Mouse (Mus musculus) CH12.LX (cell line): Measurements from ENCODE around the gene Slc37a3. TPM values are rescaled to one million over a fixed set of nuclear protein-coding genes. Genes with fewer than 3 reads are reported as not detected.

ENCODE experiments used
- DNase-seq: peaks from one replicate; pipeline ENCODE4 v3.0.0-alpha.2; 2013; ENCODE audit errors: extremely low read depth
- H3K27ac ChIP-seq: 2 replicates; pipeline ENCODE4 v1.5.1; 2012; ENCODE audit warnings: low read depth, mild to moderate bottlenecking, control low read depth, moderate library complexity; ENCODE audit not compliant: insufficient read depth
- H3K27me3 ChIP-seq: replicated peaks from 2 replicates; pipeline ENCODE3; 2012; ENCODE audit warnings: inconsistent platforms
- H3K36me3 ChIP-seq, 2 experiments: replicated peaks in 1 of 2; 2 replicates each; pipeline versions ENCODE3 to v1.6.1; 2012; ENCODE audit warnings: inconsistent platforms in 1 of 2, low read length in 1 of 2, mild to moderate bottlenecking in 1 of 2, mixed read lengths in 1 of 2, moderate library complexity in 1 of 2; ENCODE audit not compliant: control insufficient read depth in 1 of 2, insufficient read depth in 1 of 2
- H3K4me1 ChIP-seq, 2 experiments: 2 replicates each; pipeline ENCODE4 v1.6.1; 2012; ENCODE audit warnings: inconsistent platforms in 1 of 2, moderate library complexity in 1 of 2; ENCODE audit not compliant: insufficient read depth in 2 of 2, control insufficient read depth in 1 of 2
- H3K4me2 ChIP-seq: 2 replicates; pipeline ENCODE4 v1.6.1; 2012; ENCODE audit warnings: low read depth, mild to moderate bottlenecking, control low read depth; ENCODE audit not compliant: poor library complexity, insufficient read depth, severe bottlenecking
- H3K4me3 ChIP-seq, 3 experiments: fragments of 150-350 bp in 1 of 3; sonication (generic) in 1 of 3; replicated peaks in 1 of 3; 2 replicates each; pipeline versions ENCODE3 to v1.5.1; 2011 to 2012; ENCODE audit warnings: low read depth in 2 of 3, low read length in 2 of 3, mild to moderate bottlenecking in 2 of 3, moderate library complexity in 2 of 3, control low read depth in 1 of 3, improper control_type of control experiment in 1 of 3, inconsistent platforms in 1 of 3, mixed read lengths in 1 of 3; ENCODE audit not compliant: poor library complexity in 1 of 3
- H3K79me2 ChIP-seq: replicated peaks from 2 replicates; pipeline ENCODE4 v1.6.1; 2012; ENCODE audit warnings: mild to moderate bottlenecking, moderate library complexity; ENCODE audit not compliant: control insufficient read depth, poor library complexity, insufficient read depth, severe bottlenecking; ENCODE audit errors: extremely low read depth
- H3K9ac ChIP-seq: 2 replicates; pipeline ENCODE4 v1.6.1; 2012; ENCODE audit warnings: low read depth, mild to moderate bottlenecking, control low read depth, moderate library complexity; ENCODE audit not compliant: insufficient read depth
- H3K9me3 ChIP-seq: replicated peaks from 2 replicates; pipeline ENCODE3; 2012; ENCODE audit warnings: low read length, inconsistent platforms, mixed read lengths
- CTCF ChIP-seq, 2 experiments: IDR thresholded peaks in 1 of 2; conservative IDR thresholded peaks in 1 of 2; 2 replicates each; pipeline ENCODE4 v1.5.1; 2011 to 2012; ENCODE audit warnings: low read depth in 2 of 2, low read length in 2 of 2, improper control_type of control experiment in 1 of 2, inconsistent platforms in 1 of 2, mild to moderate bottlenecking in 1 of 2, moderate library complexity in 1 of 2
- ETS1 ChIP-seq: conservative IDR thresholded peaks from 2 replicates; pipeline ENCODE4 v1.6.1; 2012; ENCODE audit warnings: low read depth, mild to moderate bottlenecking, inconsistent platforms, low read length, improper control_type of control experiment, moderate library complexity
- IRF4 ChIP-seq: IDR thresholded peaks from 2 replicates; pipeline ENCODE4 v1.6.1; 2014; ENCODE audit warnings: low read depth, mild to moderate bottlenecking, inconsistent platforms, low read length, improper control_type of control experiment
- JUN ChIP-seq: IDR thresholded peaks from 2 replicates; pipeline ENCODE4 v1.6.1; 2011; ENCODE audit warnings: low read depth, mild to moderate bottlenecking, low read length, improper control_type of control experiment, moderate library complexity; ENCODE audit not compliant: insufficient read depth
- MAX ChIP-seq: IDR thresholded peaks from 2 replicates; pipeline ENCODE4 v1.6.1; 2011; ENCODE audit warnings: low read length, improper control_type of control experiment
- MEF2A ChIP-seq: IDR thresholded peaks from 2 replicates; pipeline ENCODE4 v1.6.1; 2014; ENCODE audit warnings: low read depth, mild to moderate bottlenecking, inconsistent platforms, low read length, improper control_type of control experiment, borderline replicate concordance
- MXI1 ChIP-seq: IDR thresholded peaks from 2 replicates; pipeline ENCODE4 v1.6.1; 2011; ENCODE audit warnings: mild to moderate bottlenecking, low read depth, low read length, improper control_type of control experiment
- NRF1 ChIP-seq: IDR thresholded peaks from 2 replicates; pipeline ENCODE4 v1.6.1; 2014; ENCODE audit warnings: low read depth, mild to moderate bottlenecking, inconsistent platforms, low read length, improper control_type of control experiment, moderate library complexity
- PAX5 ChIP-seq: IDR thresholded peaks from 2 replicates; pipeline ENCODE4 v1.6.1; 2012; ENCODE audit warnings: low read length, inconsistent platforms, mixed read lengths
- POLR2A ChIP-seq: IDR thresholded peaks from 2 replicates; pipeline ENCODE4 v1.6.1; 2011; ENCODE audit warnings: low read depth, mild to moderate bottlenecking, improper control_type of control experiment, low read length
- POLR2AphosphoS2 ChIP-seq: IDR thresholded peaks from 2 replicates; pipeline ENCODE4 v1.6.1; 2011; ENCODE audit warnings: low read depth, low read length, improper control_type of control experiment
- RCOR1 ChIP-seq: conservative IDR thresholded peaks from 2 replicates; pipeline ENCODE4 v1.6.1; 2012; ENCODE audit warnings: low read depth, mild to moderate bottlenecking, inconsistent platforms, low read length, improper control_type of control experiment
- UBTF ChIP-seq: IDR thresholded peaks from 2 replicates; pipeline ENCODE4 v1.6.1; 2012; ENCODE audit warnings: low read depth, mild to moderate bottlenecking, inconsistent platforms, low read length, improper control_type of control experiment, moderate library complexity
- USF1 ChIP-seq: IDR thresholded peaks from 2 replicates; pipeline ENCODE4 v1.6.1; 2014; ENCODE audit warnings: low read depth, mild to moderate bottlenecking, inconsistent platforms, low read length, improper control_type of control experiment
- ZC3H11A ChIP-seq: IDR thresholded peaks from 2 replicates; pipeline ENCODE4 v1.6.1; 2012; ENCODE audit warnings: low read depth, mild to moderate bottlenecking, inconsistent platforms, low read length, improper control_type of control experiment
- ZNF384 ChIP-seq: IDR thresholded peaks from 2 replicates; pipeline ENCODE4 v1.6.1; 2012; ENCODE audit warnings: low read depth, low read length, improper control_type of control experiment, inconsistent platforms
- dilution Hi-C: fragments of 300-500 bp; cut with MboI; formaldehyde crosslinking; loops from 2 replicates; pipeline ENCODE4 v1.14.3; 2020; ENCODE audit warnings: low sequenced_read_pairs; ENCODE audit not compliant: extremely low pct_unique_long_range_greater_than_20kb, extremely low pct_ligation_motif_present
- in situ Hi-C: fragments of 300-500 bp; cut with MboI; formaldehyde crosslinking; loops from 3 replicates; pipeline ENCODE4 v1.14.3; 2019; ENCODE audit warnings: low sequenced_read_pairs, low pct_ligation_motif_present, low pct_unique_long_range_greater_than_20kb, mixed read lengths
- polyA plus RNA-seq: library from polyadenylated mRNA; unstranded; fragments of >175 nt; gene quantifications from 2 replicates; pipeline ENCODE4 v1.2.1, GENCODE M21; 2012; ENCODE audit warnings: low read depth; ENCODE audit not compliant: insufficient read length
- total RNA-seq, 2 experiments: library from RNA; depleted of rRNA; stranded (reverse); fragments of 300-350 nt in 1 of 2; fragments of >200 nt in 1 of 2; gene quantifications; 2 replicates each; pipeline ENCODE4 v1.2.3; 2012 to 2014

Gene Slc37a3
- total and polyA plus RNA-seq, 3 experiments = 2.6 to 8.7 (median 8.0) TPM

GRCm38 (mm10) chr6:39403136-39403535 lies 25.7 kb upstream of the Slc37a3 start:
- H3K4me2 ChIP-seq = no peak overlapping the region
- no peak overlapping the region for H3K9ac ChIP-seq
- H3K27me3 ChIP-seq = no peaks in the 10 kb centered on the region
- peaks cover 10 to 22% of the 10 kb centered on the region in 2 experiments for H3K4me1 ChIP-seq
- TF ChIP-seq ZC3H11A (no peak), POLR2AphosphoS2 (no peak), MXI1 (no peak), POLR2A (no peak), ETS1 (no peak), USF1 (no peak), MEF2A (no peak), IRF4 (no peak), UBTF (no peak), PAX5 (no peak), NRF1 (no peak), MAX (no peak), RCOR1 (no peak)
- H3K79me2 ChIP-seq = no peaks in the 10 kb centered on the region
- no peak for DNase-seq
- H3K4me3 ChIP-seq = no peak overlapping the region
- no peak overlapping the region for H3K27ac ChIP-seq
- H3K36me3 ChIP-seq = peaks cover 45 to 76% of the 10 kb centered on the region in 2 experiments
- dilution Hi-C loops = no loop called here
- in situ Hi-C loops = no loop called here
- no peaks in the 10 kb centered on the region for H3K9me3 ChIP-seq

- Histone ChIP-seq H3K4me2 (no peak overlapping the region), H3K9ac (no peak overlapping the region), H3K4me3 (no peak overlapping the region), H3K27ac (no peak overlapping the region), H3K9me3 (no peaks in the 10 kb centered on the region), H3K36me3 (peaks cover 34 to 76% of the 10 kb centered on the region in 2 experiments), H3K4me1 (peaks cover 7 to 18% of the 10 kb centered on the region in 2 experiments), H3K79me2 (no peaks in the 10 kb centered on the region), H3K27me3 (no peaks in the 10 kb centered on the region)
- no peak for DNase-seq
- TF ChIP-seq UBTF = no peak
- TF ChIP-seq POLR2AphosphoS2 = no peak
- TF ChIP-seq CTCF (conservative IDR thresholded peaks at IDR 0.05 in 1 of 2, IDR thresholded peaks at IDR 0.05 in 1 of 2; ENCODE audit: low read depth in 2 of 2, low read length in 2 of 2) = peak; percentile 44 to 60
- no peak for TF ChIP-seq JUN
- no peak for TF ChIP-seq ZNF384
- in situ Hi-C loops = no loop called here
- dilution Hi-C loops = no loop called here
These were observed 22.9 kb upstream of the Slc37a3 start for GRCm38 (mm10) chr6:39400343-39400742.
